Mouse (Mus musculus): ENCODE data around the gene Zfp622. TPM values are rescaled to one million over a fixed set of nuclear protein-coding genes. Genes with fewer than 3 reads are reported as not detected.

The Zfp622 gene
- total and polyA plus RNA-seq, 3 experiments: 65.6 to 146 (median 84.3) TPM

- dilution Hi-C loops (cut with MboI; ENCODE audit: extremely low pct_ligation_motif_present, extremely low pct_unique_long_range_greater_than_20kb, low sequenced_read_pairs): no loop called here
- peaks cover 3% of the 10 kb centered on the region for H3K9me3 ChIP-seq (replicated peaks; ENCODE audit: low read length)
- DNase-seq (ENCODE audit: extremely low read depth): peak; percentile 54
- H3K9ac ChIP-seq (ENCODE audit: insufficient read depth, low read depth): no peak overlapping the region
- peaks cover 0 to 9% of the 10 kb centered on the region in 2 experiments; a peak in 2 of 4 replicates for H3K4me1 ChIP-seq (ENCODE audit: control insufficient read depth in 1 of 2, insufficient read depth in 2 of 2)
- TF ChIP-seq IRF4 (IDR thresholded peaks at IDR 0.05; ENCODE audit: low read depth, low read length) (peak; percentile 15; the same call in 1 of the 2 replicates), GABPA (IDR thresholded peaks at IDR 0.05; ENCODE audit: insufficient replicate concordance, low read depth, low read length) (no peak), EP300 (IDR thresholded peaks at IDR 0.05; ENCODE audit: low read length) (peak; percentile 34; the same call in 1 of the 2 replicates), MYC (IDR thresholded peaks at IDR 0.05; ENCODE audit: low read depth, low read length) (no peak)
- H3K27me3 ChIP-seq (replicated peaks): no peaks in the 10 kb centered on the region
- H3K79me2 ChIP-seq (replicated peaks; ENCODE audit: control insufficient read depth, extremely low read depth, insufficient read depth, poor library complexity, severe bottlenecking): no peaks in the 10 kb centered on the region
- in situ Hi-C loops (cut with MboI; ENCODE audit: low pct_ligation_motif_present, low pct_unique_long_range_greater_than_20kb, low sequenced_read_pairs): no loop called here
- no peak overlapping the region for H3K4me3 ChIP-seq (replicated peaks in 1 of 3; ENCODE audit: low read depth in 2 of 3, low read length in 2 of 3, poor library complexity in 1 of 3)
- H3K27ac ChIP-seq (ENCODE audit: insufficient read depth, low read depth): no peak overlapping the region
- H3K36me3 ChIP-seq (replicated peaks in 1 of 2; ENCODE audit: control insufficient read depth in 1 of 2, insufficient read depth in 1 of 2, low read length in 1 of 2): peaks cover 13 to 50% of the 10 kb centered on the region in 2 experiments
- H3K4me2 ChIP-seq (ENCODE audit: insufficient read depth, low read depth, poor library complexity, severe bottlenecking): no peak overlapping the region
Measured at GRCm38 (mm10) chr15:25971596-25971995, 12.6 kb upstream of the Zfp622 start.

- in situ Hi-C loops (cut with MboI; ENCODE audit: low pct_ligation_motif_present, low pct_unique_long_range_greater_than_20kb, low sequenced_read_pairs) (no loop called here), dilution Hi-C loops (cut with MboI; ENCODE audit: extremely low pct_ligation_motif_present, extremely low pct_unique_long_range_greater_than_20kb, low sequenced_read_pairs) (no loop called here)
- H3K36me3 ChIP-seq (replicated peaks in 1 of 2; ENCODE audit: control insufficient read depth in 1 of 2, insufficient read depth in 1 of 2, low read length in 1 of 2): peaks cover 13 to 44% of the 10 kb centered on the region in 2 experiments
- H3K4me2 ChIP-seq (ENCODE audit: insufficient read depth, low read depth, poor library complexity, severe bottlenecking): no peak overlapping the region
- no peak overlapping the region for H3K27ac ChIP-seq (ENCODE audit: insufficient read depth, low read depth)
- TF ChIP-seq MEF2A (IDR thresholded peaks at IDR 0.05; ENCODE audit: borderline replicate concordance, low read depth, low read length) (no peak), MAZ (IDR thresholded peaks at IDR 0.05; ENCODE audit: low read depth, low read length) (no peak), E2F4 (IDR thresholded peaks at IDR 0.05; ENCODE audit: insufficient replicate concordance, low read depth, low read length) (no peak), RAD21 (IDR thresholded peaks at IDR 0.05; ENCODE audit: low read depth, low read length) (no peak), IRF4 (IDR thresholded peaks at IDR 0.05; ENCODE audit: low read depth, low read length) (no peak), RCOR1 (conservative IDR thresholded peaks at IDR 0.05; ENCODE audit: low read depth, low read length) (no peak), ZMIZ1 (IDR thresholded peaks at IDR 0.05; ENCODE audit: low read depth, low read length) (no peak), USF2 (conservative IDR thresholded peaks at IDR 0.05; ENCODE audit: low read depth, low read length) (no peak), GABPA (IDR thresholded peaks at IDR 0.05; ENCODE audit: insufficient replicate concordance, low read depth, low read length) (no peak), CHD2 (IDR thresholded peaks at IDR 0.05; ENCODE audit: low read length) (no peak), TBP (conservative IDR thresholded peaks at IDR 0.05; ENCODE audit: low read depth, low read length) (no peak), POLR2AphosphoS2 (IDR thresholded peaks at IDR 0.05; ENCODE audit: low read depth, low read length) (no peak), JUND (conservative IDR thresholded peaks at IDR 0.05; ENCODE audit: low read depth, low read length) (no peak), MXI1 (IDR thresholded peaks at IDR 0.05; ENCODE audit: low read depth, low read length) (no peak), MYC (IDR thresholded peaks at IDR 0.05; ENCODE audit: low read depth, low read length) (no peak), POLR2A (IDR thresholded peaks at IDR 0.05; ENCODE audit: low read depth, low read length) (no peak), PAX5 (IDR thresholded peaks at IDR 0.05; ENCODE audit: low read length) (no peak)
- no peak overlapping the region for H3K4me3 ChIP-seq (replicated peaks in 1 of 3; ENCODE audit: low read depth in 2 of 3, low read length in 2 of 3, poor library complexity in 1 of 3)
- H3K4me1 ChIP-seq (ENCODE audit: control insufficient read depth in 1 of 2, insufficient read depth in 2 of 2): peaks cover 0 to 9% of the 10 kb centered on the region in 2 experiments; a peak in 2 of 4 replicates
- H3K9me3 ChIP-seq (replicated peaks; ENCODE audit: low read length): peaks cover 3% of the 10 kb centered on the region
- DNase-seq (ENCODE audit: extremely low read depth): no peak
- no peak overlapping the region for H3K9ac ChIP-seq (ENCODE audit: insufficient read depth, low read depth)
- H3K79me2 ChIP-seq (replicated peaks; ENCODE audit: control insufficient read depth, extremely low read depth, insufficient read depth, poor library complexity, severe bottlenecking): no peaks in the 10 kb centered on the region
- no peaks in the 10 kb centered on the region for H3K27me3 ChIP-seq (replicated peaks)
Measured at GRCm38 (mm10) chr15:25972758-25973157, 11.4 kb upstream of the Zfp622 start.
